Mouse (Mus musculus): ENCODE results near the gene Kif14.

Kif14 gene

DNA sequence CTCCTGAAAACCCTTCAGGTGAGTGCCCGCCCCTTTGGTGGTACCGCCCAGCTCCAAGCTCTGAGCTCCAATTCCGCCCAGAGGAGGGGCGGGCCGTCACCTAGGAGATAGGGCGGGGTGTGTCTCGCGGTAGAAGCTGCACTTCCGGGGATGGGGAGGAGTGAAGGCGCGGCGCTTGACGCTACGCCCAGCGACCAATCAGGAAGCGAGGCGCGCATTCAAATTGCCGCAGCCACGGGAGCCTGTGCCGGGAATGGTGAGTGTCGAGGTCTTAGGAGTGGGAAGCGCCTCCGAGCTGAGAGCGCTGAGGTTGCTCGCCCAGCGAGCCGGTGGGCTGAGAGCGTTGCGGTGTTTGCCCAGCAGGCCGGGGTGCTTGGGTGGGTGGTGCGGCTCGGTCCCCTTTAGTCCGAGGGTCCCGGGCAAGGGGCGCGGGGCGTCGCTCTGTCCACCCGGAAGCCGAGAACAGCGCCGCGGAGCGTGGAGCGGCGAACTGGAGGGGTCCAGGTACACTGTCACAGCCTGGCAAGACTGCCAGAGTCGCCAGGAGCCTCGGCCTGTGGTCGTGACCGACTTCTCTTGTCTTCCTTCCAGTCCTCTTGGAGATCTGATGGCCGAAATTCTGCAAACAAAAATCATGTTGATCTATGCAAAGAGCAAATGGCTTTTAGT, at the start of gene Kif14:
Gene Kif14, plus strand, starts transcription at position 201 of the 669 bp plus-strand sequence.
- in situ Hi-C loops (cut with MboI), result no loop called here

DNA sequence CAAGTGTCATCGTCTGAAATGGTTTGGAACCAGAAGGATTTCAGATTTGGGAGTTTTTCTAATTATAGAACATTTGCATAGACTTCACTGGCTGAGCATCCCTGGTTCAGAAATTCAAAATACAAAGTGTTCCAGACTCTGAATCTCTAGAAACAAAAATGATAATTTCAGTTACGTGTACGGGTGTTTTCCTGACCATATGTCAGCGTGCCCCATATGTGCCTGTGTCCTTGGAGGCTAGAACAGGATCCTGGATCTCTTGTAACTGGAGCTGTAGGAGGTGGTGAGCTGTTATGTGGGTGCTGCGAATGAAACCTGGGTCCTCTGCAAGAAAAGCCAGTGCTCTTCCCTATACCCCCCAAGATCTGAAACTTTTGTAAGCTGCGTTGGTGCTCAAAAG, 47.8 kb upstream of the Kif14 start:
- in situ Hi-C loops (cut with MboI), result no loop called here

DNA sequence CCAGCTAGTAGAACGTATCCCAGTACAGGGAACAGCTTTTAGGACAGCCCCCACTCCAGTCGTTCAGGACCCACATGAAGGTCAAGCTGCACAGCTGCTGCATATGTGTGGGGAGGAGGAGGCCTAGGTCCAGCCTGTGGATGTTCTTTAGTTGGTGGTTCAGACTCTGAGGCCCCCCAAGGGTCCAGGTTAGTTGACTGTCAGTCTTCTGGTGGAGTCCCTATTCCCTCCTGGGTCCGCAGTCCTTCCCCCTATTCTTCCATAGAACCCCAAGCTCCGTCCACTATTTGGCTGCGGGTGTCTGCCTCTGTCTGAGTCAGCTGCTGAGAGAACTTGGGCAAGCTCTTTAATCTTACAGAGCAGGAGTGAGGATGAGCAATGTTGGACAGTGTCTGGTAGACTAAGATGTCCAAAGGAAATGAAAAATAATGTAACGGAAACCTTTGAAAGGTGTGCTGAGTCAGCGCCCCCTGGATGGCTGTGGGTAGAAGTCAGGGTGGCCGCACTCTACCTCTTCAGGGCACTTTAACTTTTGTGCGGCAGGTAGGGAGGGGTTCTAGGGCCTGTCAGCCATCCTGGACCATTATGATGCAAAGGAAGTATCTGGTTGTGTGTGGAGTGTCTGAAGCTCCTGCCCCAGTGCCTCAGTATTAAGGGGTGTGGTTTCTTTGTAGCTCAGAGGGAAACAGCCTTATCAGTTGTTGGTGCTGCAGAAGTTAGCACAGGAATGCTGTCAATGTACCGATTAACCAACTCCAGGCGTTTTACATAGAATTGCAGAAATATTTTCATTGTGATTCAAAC, 38.8 kb upstream of the Kif14 start:
- in situ Hi-C loops (cut with MboI), result no loop called here

DNA sequence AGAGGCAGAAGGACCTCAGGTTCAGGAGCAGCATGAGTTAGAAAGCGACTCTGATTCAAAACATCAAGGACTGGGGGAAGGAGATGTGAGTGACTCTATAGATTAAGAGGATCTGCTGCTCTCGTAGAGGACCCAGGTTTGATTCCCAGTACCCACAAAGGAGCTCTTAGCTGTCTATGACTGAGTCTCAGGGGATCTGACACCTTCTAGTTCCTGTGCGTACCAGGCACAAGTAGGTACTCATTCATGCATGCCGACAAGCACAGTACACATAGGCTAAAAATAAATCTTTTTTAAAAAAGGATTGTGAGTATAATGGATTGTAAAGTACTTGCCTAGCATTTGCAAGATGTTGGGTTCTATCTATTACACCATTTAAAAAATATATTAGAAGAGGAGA, 37.2 kb upstream of the Kif14 start:
- in situ Hi-C loops (cut with MboI), result no loop called here

DNA sequence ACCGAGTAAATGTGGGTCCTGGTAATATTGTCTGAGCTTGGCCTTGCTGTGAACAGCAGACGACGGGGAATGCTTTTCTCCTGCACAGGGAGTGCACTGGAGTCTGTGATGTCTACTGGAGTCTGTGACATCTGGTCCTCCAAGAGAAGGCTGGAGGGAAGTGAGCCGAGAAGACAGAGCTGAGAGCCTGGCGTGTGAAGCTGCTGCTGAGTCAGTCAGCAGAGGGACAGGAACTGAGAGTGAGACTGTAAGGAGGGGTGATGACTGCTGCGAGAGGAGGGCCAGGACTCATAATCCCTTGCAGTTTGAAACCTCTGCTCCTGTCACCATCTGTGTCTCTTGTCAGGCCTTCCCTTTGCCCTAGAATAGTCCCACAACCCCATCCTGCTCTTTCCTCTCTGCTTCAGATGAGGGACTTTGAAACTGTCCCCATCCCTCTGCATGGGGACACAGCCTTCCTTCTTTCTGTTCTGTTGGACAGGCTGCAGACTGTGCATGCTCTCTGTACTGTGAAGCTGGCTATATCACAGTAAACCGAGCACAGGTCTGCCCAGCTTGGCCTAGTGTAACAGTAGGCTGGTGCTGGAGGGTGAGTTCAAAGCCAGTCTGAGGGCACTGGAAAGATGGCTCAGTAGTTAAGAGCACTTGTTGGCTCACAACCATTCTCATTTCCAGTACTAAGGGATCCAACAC, 35.9 kb upstream of the Kif14 start:
- in situ Hi-C loops (cut with MboI), result no loop called here

DNA sequence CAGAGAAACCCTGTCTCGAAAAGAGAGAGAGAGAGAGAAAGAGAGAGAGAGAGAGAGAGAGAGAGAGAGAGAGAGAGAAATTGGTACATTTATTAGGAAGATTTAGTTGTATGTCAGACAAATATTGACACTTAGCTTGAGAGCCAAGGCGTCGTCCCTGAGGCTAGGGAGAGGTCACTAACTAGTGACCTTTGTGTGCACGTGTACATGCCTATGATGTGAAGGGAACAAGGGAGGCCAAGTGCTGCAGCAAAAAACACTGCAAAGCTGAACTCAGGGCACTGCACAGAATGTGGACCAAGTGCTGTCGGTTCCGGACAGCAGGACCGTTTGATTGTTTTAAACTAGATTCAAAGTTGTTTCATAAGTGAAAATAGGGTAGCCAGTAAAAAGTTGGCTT, 25.4 kb upstream of the Kif14 start:
- in situ Hi-C loops (cut with MboI), result no loop called here

DNA sequence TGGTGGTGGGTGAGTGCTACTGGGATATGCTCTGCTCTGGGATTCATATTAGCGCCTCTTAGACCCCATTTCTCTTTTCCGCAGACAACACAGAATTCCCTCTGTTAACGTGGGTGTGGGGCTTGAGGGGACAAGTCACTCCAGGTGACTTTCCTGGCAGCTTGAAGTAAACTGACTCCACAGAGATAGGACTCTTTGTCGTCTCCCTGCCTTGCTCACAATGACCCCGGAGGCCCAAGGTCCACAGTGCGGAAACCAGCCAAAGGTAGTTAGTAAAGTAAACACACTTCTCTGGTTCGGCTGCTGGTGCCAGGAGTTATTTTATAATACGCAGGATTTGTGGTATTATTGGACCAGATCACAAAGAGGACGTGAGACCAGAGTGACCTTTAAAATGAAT, 23.3 kb upstream of the Kif14 start:
- in situ Hi-C loops (cut with MboI), result no loop called here

DNA sequence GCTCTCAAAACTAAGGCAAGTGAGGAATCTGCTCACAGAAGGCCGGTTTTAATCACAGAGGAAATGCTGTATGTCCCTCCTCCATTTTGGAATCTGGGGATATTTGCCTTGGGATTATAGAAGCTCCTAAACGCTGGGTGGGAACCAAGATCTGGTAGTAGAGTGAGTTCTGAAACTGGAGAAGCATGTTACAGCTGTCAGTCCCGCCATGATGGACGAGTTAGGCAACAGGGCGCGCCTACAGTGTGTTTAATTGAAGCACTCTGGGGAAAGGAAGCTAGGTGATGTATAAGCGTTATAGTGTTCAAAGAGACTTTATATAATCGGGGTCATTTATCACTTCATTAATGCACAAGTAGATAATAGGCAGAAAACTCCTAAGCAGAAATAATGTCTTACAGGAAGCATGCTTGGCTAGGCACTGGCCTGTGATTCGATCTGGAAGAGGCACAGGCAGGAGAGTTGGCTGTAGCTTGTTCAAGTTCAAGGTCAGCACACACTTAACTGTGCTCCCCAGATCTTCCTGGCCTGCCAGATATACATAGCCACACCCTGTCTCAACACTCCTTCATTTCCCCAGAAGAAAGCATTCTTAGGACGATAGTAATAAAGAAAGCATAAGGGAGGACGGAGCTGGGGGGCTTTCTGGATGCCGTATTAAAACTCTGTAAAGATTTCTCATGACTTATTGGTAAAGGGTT, 21.4 kb upstream of the Kif14 start:
- in situ Hi-C loops (cut with MboI), result no loop called here

DNA sequence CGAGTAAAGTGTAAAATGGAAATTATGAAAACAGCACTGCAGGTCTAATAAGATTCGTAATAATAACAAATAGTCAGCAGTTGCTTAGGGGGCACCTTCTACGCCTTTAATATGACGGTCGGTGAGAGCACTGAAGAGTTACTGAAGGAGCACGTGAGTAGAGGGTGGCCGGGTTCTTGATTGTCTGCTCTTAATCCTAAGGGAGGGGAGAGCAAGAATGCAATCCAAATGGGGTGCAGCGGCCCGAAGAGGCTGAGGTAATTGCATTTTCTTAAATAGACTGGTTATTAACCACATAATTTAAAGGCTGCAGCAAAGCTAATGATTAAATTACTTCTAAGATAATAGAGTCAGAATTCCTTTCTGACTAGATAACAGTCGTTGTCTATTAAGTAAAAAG, 19.2 kb upstream of the Kif14 start:
- in situ Hi-C loops (cut with MboI), result no loop called here

DNA sequence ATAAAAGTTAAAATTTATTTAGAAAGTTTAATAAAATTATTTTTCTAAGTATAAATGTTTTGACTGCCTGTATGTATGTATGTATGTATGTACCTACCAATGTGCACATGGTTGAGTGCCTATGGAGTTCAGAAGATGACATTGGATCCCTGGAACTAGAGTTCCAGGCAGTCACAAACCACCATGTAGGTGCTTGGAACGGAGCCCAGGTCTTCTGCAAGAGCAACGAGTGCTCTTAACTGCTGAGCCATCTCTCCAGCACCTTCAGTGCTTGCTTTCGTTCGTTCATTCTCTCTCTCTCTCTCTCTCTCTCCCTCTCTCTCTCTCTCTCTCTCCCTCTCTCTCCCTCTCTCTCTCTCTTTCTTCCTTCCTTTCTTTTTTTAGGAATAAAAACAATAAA, 18.8 kb upstream of the Kif14 start:
- in situ Hi-C loops (cut with MboI), result no loop called here

DNA sequence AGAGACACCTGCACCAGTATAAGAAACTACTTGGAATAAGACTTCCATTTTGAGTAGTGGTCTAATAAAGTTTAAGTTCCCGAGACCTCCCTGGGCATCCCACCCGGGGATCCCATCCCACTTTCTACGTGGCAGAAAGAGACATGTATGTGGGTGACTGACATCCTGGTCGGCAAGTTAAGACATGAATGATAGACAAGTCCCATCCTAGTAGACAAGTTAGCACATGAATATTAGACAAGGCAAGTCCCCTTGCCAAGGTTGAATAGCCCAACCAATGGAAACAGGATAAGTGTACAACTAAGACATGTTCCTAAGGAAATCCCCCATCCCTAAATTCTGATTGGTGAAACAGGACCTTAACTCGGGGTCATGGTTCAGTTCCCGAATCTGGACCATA, 16.6 kb upstream of the Kif14 start:
- in situ Hi-C loops (cut with MboI), result no loop called here

DNA sequence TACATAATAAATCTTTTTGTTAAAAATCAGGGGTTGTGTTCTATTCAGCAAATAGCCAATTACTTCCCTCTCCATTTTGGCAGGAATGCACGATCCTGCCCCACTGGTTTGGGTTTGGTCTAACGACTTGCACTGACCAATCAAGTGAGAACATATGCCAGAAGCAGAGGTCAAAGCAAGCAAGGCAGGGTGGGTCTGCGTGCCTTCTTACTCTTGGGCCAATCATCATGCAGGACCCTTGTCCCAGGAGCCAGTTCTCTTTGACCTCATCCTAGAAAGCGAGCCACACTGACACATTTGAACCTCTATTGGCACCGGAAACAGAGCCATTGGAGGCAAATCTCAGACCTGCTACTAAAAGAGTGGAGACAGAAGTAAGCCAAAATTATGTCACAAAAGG, 15.9 kb upstream of the Kif14 start:
- in situ Hi-C loops (cut with MboI), result loop anchor here (10.0 kb wide), 1 partner anchor 145 kb away; no protein-coding TSS in a partner anchor

DNA sequence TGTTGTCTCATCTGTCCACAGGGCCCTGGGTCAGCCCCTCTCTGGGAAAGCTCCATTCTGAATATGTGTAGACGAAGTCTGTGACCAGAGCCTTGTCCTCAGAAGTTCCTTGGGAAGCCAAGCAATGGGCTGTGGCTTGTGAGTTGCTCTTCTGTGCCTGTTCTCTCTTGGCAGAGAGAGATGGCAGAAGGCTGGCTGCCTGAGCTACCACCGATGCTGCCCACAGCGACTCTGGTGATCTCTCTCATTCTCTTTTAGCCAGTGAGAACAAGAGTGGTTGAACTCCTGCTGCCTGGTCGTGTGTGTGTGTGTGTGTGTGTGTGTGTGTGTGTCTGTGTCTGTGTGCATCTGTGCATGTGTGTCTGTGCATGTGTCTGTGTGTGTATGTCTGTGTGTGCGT, 13.7 kb upstream of the Kif14 start:
- in situ Hi-C loops (cut with MboI), result loop anchor here (10.0 kb wide), 1 partner anchor 148 kb away; no protein-coding TSS in a partner anchor

DNA sequence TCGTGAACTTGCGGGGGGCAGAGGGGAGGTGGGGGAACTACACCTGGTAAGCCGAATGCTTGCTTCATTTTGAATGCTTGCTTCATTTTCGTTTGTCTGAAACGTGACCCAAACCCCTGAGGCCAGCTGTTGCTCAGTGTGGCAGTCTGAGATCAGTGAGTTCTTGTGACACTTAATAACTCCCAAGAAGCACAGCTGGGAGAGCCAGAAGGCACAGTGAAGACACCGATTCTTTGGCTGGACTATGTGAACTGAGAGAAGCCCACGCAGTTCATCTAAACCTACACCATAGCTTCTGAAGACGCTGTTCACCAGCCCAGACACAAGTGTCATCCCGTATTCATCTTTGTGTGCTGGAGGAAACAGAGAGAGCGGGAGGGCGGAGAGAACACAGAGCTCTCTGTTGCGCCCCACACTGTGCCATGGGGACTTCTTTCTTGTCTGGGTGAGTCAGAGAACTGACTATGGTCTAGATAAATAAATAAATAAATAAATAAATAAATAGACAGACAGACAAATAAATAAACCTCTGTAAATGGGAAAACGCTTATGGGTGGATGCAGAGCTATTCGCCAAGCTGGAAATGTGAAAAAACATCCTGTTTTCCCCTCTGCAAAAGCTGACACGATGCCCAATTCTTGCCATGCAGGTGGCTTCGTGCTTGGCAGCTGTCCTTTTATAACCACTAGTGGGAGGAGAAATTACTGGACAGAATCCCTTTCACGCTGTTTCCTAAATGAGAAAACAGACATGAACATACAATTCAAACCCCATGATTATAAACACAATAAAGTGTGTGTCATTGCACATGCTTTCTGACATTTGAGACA, 10.2 kb upstream of the Kif14 start:
- in situ Hi-C loops (cut with MboI), result loop anchor here (10.0 kb wide), 1 partner anchor 151 kb away; no protein-coding TSS in a partner anchor

DNA sequence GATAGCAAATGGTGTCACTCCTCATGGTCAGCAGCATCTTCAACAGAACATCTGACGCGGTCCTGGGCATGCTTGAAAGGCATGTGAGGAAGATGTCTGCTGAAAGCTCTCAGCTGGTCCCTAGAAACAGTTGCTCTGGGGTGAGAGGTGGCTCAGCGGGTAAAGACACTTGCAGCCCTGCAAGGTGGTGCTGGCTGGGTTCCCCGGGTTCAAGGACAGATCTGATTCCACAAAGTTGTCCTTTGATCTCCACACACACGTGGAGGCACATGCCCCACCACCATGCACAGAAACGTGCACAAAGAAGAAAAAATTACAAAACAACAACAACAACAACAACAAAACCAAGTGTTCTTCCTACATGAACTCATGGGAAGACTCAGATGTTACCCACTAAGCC, 9.4 kb upstream of the Kif14 start:
- in situ Hi-C loops (cut with MboI), result loop anchor here (10.0 kb wide), 1 partner anchor 152 kb away; no protein-coding TSS in a partner anchor

DNA sequence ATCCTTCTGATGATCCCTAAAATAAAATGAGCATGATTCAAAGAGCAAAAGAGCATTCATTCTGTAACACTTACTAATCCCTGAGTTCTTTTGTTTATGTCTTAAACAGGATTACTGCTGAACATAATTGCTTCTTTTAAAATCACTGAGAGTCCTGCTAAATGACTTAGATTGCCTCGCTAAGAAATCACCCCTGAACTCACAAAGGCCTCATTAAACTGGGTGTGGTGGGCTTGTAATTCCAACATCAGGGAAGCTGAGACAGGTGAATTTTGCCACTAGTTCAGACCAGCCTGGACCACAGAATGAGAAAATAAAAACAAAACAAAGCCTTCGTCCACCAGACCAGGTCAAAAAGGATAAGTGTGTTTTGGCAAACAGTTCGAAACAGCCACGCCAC, 8.7 kb upstream of the Kif14 start:
- in situ Hi-C loops (cut with MboI), result loop anchor here (10.0 kb wide), 1 partner anchor 153 kb away; no protein-coding TSS in a partner anchor

DNA sequence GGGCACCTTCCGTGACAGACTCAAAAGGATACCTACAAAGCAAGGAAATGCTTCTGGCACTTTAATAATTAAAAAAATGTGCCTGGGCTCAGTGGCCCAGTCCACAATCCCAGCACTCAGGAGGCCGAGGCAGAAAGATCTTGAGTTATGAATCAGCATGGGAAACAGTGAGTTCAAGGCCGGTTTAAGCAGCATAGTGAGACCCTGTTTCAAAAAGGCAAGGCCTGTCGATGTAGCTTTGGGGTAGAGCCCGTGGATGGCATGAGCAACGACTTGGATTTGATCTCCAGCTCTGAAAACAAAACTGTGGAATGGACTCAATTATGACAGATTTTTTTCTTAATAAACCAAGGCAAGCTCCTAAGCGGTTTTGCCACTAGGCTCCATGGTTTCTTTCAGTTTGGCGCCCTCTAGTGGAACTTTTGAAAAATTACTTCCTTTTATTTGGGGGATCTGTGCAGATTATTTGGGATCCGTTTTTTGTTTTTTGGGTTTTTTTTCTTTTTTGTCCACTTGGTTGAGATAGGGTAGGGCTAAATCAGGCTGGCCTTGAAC, 7.4 kb upstream of the Kif14 start:
- in situ Hi-C loops (cut with MboI), result loop anchor here (10.0 kb wide), 1 partner anchor 154 kb away; no protein-coding TSS in a partner anchor

DNA sequence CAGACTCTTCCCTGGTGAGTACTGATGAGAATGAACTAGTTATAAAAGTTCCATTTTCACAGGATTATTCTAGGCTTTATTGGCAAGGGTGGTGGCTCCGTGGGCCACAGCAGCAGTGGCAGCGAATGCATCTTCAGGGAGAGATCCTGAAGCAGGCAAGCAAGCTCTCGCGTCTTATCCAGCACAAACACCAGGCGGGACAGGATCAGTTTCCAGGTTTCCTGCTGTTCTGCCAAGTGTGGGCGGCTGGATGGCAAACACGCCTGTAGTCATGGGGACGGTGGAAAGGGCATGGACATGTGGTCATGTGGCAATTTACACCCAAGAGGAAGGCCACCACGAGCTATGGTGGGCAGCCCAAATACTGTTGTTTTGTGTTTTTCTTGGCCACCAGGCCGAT, 3.7 kb upstream of the Kif14 start:
- in situ Hi-C loops (cut with MboI), result no loop called here

DNA sequence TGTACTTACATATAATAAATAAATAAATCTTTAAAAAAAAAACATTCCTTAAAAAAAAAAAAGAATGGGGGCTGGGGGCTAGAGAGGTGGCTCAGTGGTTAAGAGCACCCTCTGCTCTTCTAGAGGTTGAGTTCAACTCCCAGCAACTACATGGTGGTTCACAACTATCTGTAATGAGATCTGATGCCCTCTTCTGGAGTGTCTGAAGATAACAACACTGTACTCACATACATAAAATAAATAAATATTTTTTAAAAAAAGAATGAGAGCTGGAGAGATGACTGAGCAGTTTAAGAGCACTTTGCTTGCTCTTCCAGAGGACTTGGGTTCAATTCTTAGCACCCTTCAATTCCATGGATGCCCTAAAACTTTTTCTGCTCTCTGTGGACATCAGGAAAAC, 975 bp upstream of the Kif14 start:
- in situ Hi-C loops (cut with MboI), result no loop called here

DNA sequence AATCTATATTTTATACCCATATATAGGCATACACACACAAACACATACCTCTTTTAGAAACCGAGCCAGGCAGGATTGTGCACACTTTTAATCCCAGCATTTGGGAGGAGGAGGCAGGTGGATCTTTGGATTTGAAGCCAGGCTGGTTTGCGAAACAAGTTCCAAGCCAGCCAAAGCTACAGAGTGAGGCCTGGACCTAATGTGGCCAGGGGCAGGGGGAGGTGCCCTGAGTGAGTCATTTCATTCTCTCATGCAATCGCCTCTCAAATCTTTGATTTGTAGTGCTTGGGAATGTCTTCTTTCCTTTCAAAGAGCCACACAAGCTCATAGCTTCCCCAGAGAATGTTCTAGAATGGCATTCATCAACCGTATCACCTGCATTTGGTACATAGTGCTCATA, 3.3 kb downstream of the Kif14 start:
- in situ Hi-C loops (cut with MboI), result no loop called here

DNA sequence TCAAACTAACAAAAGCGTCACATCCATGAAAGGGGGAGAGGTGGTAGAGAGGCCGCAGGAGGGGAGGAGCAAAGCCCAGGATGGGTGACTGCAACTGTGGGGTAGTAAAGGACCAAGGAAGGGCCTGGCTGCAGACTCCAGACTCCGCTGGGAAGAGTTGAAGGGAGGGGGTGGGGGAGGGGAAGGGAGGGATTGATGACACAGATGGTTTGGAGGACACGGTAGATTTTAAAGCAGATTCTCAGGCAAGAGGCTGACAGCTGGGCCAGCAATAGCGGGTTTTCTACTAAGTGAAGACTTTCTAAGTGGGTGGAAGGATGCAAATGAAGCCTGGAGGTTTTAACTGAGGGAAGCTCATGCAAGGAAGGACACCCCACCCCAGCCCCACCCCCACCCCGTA, 4.3 kb downstream of the Kif14 start:
- in situ Hi-C loops (cut with MboI), result no loop called here
